In the genomic region with DNA sequence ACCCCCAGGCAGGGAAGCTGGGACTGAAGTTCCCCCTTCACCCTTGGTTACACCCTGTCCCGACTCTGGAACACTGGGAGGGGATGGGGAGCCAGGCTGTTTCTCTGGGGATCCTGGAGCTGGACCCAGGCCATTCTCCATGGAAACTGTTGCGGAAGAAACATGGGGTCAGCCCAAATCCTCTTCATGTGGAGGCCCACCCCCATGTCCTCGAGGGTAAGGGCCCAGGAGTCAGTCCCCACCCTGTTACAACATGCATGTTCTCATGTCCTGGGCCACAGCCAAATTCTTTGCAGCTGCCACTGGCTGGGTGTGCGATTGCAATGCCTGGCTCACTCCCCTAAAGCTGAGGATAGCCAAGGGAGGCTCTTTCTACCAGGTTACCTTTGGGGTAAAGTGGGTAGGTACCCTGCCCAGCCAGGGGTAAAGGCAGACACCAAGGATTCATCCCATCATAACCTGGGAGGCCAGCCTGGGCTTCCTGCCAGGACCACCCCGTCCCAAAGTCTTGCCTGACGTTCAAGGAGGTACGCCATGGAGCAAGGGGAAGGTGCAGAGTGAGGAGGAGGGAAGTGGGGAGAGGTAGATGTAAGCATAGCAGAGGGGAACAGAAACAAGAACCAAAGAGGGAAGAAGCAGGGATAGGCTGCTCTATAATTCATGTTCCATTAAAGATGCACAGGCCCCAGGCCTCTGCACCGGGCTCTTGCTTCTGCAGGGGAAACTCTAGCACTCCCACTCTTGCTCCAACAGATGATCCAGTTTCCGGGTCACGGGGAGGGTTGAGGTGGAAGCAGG, we compare ENCODE assay signal across 12 mouse cellular contexts. TPM values are rescaled to one million over a fixed set of nuclear protein-coding genes. Genes with fewer than 3 reads are reported as not detected.
A peak's percentile ranks its signal among the peaks of the same experiment; 100 is the strongest.
DNase-seq lines count a peak whose midpoint lies in the region; ATAC-seq lines count a peak whose summit lies in the region.
"Had no signal": no experiment of that assay in that cellular context is flagged by ENCODE, and none has a peak within 500 bp of the region (broad histone marks: within the 10 kb centered on the region; RNA-seq: fewer than 3 reads in every experiment).

No protein-coding gene starts in this region.

- no peak for ATAC-seq in hindbrain, embryonic 13.5 days (ENCODE audit: low FRiP score)
- no peak for ATAC-seq in hindbrain, embryonic 14.5 days (ENCODE audit: low FRiP score)
- ATAC-seq in heart, embryonic 15.5 days (replicated peaks; ENCODE audit: insufficient number of reproducible peaks, insufficient read depth, low FRiP score, low read depth) = no peak
- ATAC-seq in kidney, embryonic 15.5 days (replicated peaks; ENCODE audit: low FRiP score) = no peak; the same call in 1 of the 2 replicates
- ATAC-seq: inflammation-experienced regulatory T-cells, adult 6 months had no signal

- no peaks in the 10 kb centered on the region for H3K9me3 ChIP-seq in hindbrain, embryonic 13.5 days
- no peaks in the 10 kb centered on the region for H3K9me3 ChIP-seq in hindbrain, embryonic 14.5 days (ENCODE audit: control insufficient read depth, low read length)
- no peaks in the 10 kb centered on the region for H3K9me3 ChIP-seq in heart, embryonic 15.5 days (replicated peaks)
- no peaks in the 10 kb centered on the region for H3K9me3 ChIP-seq in kidney, embryonic 15.5 days (replicated peaks)
- H3K9me3 ChIP-seq: forebrain, embryonic 12.5 days had no signal

- no peaks in the 10 kb centered on the region for H3K27me3 ChIP-seq in hindbrain, embryonic 13.5 days
- H3K27me3 ChIP-seq in hindbrain, embryonic 14.5 days (ENCODE audit: control insufficient read depth, insufficient read depth, low read length) = no peaks in the 10 kb centered on the region
- H3K27me3 ChIP-seq in heart, embryonic 15.5 days = no peaks in the 10 kb centered on the region
- H3K27me3 ChIP-seq in kidney, embryonic 15.5 days = no peaks in the 10 kb centered on the region

- no peak overlapping the region for H3K4me2 ChIP-seq in hindbrain, embryonic 13.5 days
- no peak overlapping the region for H3K4me2 ChIP-seq in hindbrain, embryonic 14.5 days (replicated peaks)
- H3K4me2 ChIP-seq in heart, embryonic 15.5 days = no peak overlapping the region
- no peak overlapping the region for H3K4me2 ChIP-seq in kidney, embryonic 15.5 days

- no peak for DNase-seq in hindbrain, embryonic 14.5 days (ENCODE audit: low spot score)
- DNase-seq in right cerebral cortex, postnatal 14 days = peak; percentile 27
- no peak for DNase-seq in right cerebral cortex, adult 2 months (ENCODE audit: low spot score in 2 of 2)
- DNase-seq in testis, postnatal 10 days (ENCODE audit: low spot score) = peak; percentile 77
- DNase-seq in spleen, postnatal 10 days (ENCODE audit: low spot score in 2 of 2) = no peak
- DNase-seq: cerebellum, postnatal 25 days had no signal

- H3K4me1 ChIP-seq in hindbrain, embryonic 13.5 days (replicated peaks) = peaks cover 44% of the 10 kb centered on the region
- H3K4me1 ChIP-seq in hindbrain, embryonic 14.5 days (replicated peaks; ENCODE audit: control insufficient read depth, insufficient read depth, low read length) = peaks cover 9% of the 10 kb centered on the region; the same call in 1 of the 2 replicates
- peaks cover 49% of the 10 kb centered on the region for H3K4me1 ChIP-seq in heart, embryonic 15.5 days (replicated peaks)
- peaks cover 53% of the 10 kb centered on the region for H3K4me1 ChIP-seq in kidney, embryonic 15.5 days

- no peak overlapping the region for H3K27ac ChIP-seq in hindbrain, embryonic 13.5 days
- no peak overlapping the region for H3K27ac ChIP-seq in hindbrain, embryonic 14.5 days
- 0 out of 2 replicates have a peak overlapping the region, but pooled peaks have one; percentile 10 for H3K27ac ChIP-seq in heart, embryonic 15.5 days
- H3K27ac ChIP-seq in kidney, embryonic 15.5 days = no peak overlapping the region
- H3K27ac ChIP-seq: left cerebral cortex, adult 2 months had no signal

- H3K36me3 ChIP-seq in hindbrain, embryonic 13.5 days = peaks cover 43% of the 10 kb centered on the region
- H3K36me3 ChIP-seq in hindbrain, embryonic 14.5 days (replicated peaks; ENCODE audit: control insufficient read depth, insufficient read depth) = peaks cover 41% of the 10 kb centered on the region
- H3K36me3 ChIP-seq in heart, embryonic 15.5 days = no peaks in the 10 kb centered on the region
- H3K36me3 ChIP-seq in kidney, embryonic 15.5 days = peaks cover 35% of the 10 kb centered on the region

- H3K4me3 ChIP-seq in hindbrain, embryonic 13.5 days = no peak overlapping the region
- no peak overlapping the region for H3K4me3 ChIP-seq in hindbrain, embryonic 14.5 days (replicated peaks; ENCODE audit: low read length)
- H3K4me3 ChIP-seq in heart, embryonic 15.5 days = no peak overlapping the region
- no peak overlapping the region for H3K4me3 ChIP-seq in kidney, embryonic 15.5 days (replicated peaks)
- H3K4me3 ChIP-seq: forebrain, embryonic 12.5 days; left cerebral cortex, adult 2 months had no signal

- WGBS in hindbrain, embryonic 13.5 days = 84% methylated on average over 10 of the region's 10 CpGs
- 80% methylated on average over 10 of the region's 10 CpGs for WGBS in hindbrain, embryonic 14.5 days
- WGBS in heart, embryonic 15.5 days = 58% methylated on average over 10 of the region's 10 CpGs
- WGBS in kidney, embryonic 15.5 days = 62% methylated on average over 10 of the region's 10 CpGs

- peak overlapping the region; percentile 39; the same call in 1 of the 2 replicates for H3K9ac ChIP-seq in hindbrain, embryonic 13.5 days
- no peak overlapping the region for H3K9ac ChIP-seq in hindbrain, embryonic 14.5 days
- H3K9ac ChIP-seq in heart, embryonic 15.5 days = no peak overlapping the region
- H3K9ac ChIP-seq in kidney, embryonic 15.5 days = no peak overlapping the region
- H3K9ac ChIP-seq: forebrain, embryonic 12.5 days had no signal

RNA-seq across cellular contexts. Expression of a gene that starts 5.8 kb away (rescaled TPM):
- 0.23 and 0.34 TPM in 2 replicates for polyA plus RNA-seq in hindbrain, embryonic 13.5 days (2015; fragmentation: Nextera tagmentation; extraction: Ambion mirVana)
- polyA plus RNA-seq in hindbrain, embryonic 14.5 days (2014; fragmentation: Nextera tagmentation; extraction: Ambion mirVana) = 0.12 and 0.39 TPM in 2 replicates
- polyA plus RNA-seq in heart, embryonic 15.5 days (2015; fragmentation: Nextera tagmentation; extraction: Ambion mirVana) = 0.11 and 0.25 TPM in 2 replicates
- polyA plus RNA-seq in kidney, embryonic 15.5 days (2015; fragmentation: Nextera tagmentation; extraction: Ambion mirVana) = 0.42 and 0.48 TPM in 2 replicates
- polyA plus RNA-seq: inflammation-experienced regulatory T-cells, adult 6 months had no signal

RNA-seq across cellular contexts. Expression of a gene that starts 23.7 kb away (rescaled TPM):
- polyA plus RNA-seq in hindbrain, embryonic 13.5 days (2015; fragmentation: Nextera tagmentation; extraction: Ambion mirVana) = 18.6 and 19.9 TPM in 2 replicates
- polyA plus RNA-seq in hindbrain, embryonic 14.5 days (2014; fragmentation: Nextera tagmentation; extraction: Ambion mirVana) = 25.7 and 25.9 TPM in 2 replicates
- polyA plus RNA-seq in heart, embryonic 15.5 days (2015; fragmentation: Nextera tagmentation; extraction: Ambion mirVana) = 5.9 and 10.5 TPM in 2 replicates
- 12.5 and 14.4 TPM in 2 replicates for polyA plus RNA-seq in kidney, embryonic 15.5 days (2015; fragmentation: Nextera tagmentation; extraction: Ambion mirVana)
- polyA plus RNA-seq: inflammation-experienced regulatory T-cells, adult 6 months had no signal

RNA-seq across cellular contexts. Expression of a gene that starts 43.7 kb away (rescaled TPM):
- polyA plus RNA-seq in hindbrain, embryonic 13.5 days (2015; fragmentation: Nextera tagmentation; extraction: Ambion mirVana) = 219 and 222 TPM in 2 replicates
- 214 and 220 TPM in 2 replicates for polyA plus RNA-seq in hindbrain, embryonic 14.5 days (2014; fragmentation: Nextera tagmentation; extraction: Ambion mirVana)
- 145 and 168 TPM in 2 replicates for polyA plus RNA-seq in heart, embryonic 15.5 days (2015; fragmentation: Nextera tagmentation; extraction: Ambion mirVana)
- polyA plus RNA-seq in kidney, embryonic 15.5 days (2015; fragmentation: Nextera tagmentation; extraction: Ambion mirVana) = 298 and 300 TPM in 2 replicates

RNA-seq across cellular contexts. Expression of a gene that starts 50.4 kb away (rescaled TPM):
- 8.6 and 8.9 TPM in 2 replicates for polyA plus RNA-seq in hindbrain, embryonic 13.5 days (2015; fragmentation: Nextera tagmentation; extraction: Ambion mirVana)
- 7.7 and 8.1 TPM in 2 replicates for polyA plus RNA-seq in hindbrain, embryonic 14.5 days (2014; fragmentation: Nextera tagmentation; extraction: Ambion mirVana)
- polyA plus RNA-seq in heart, embryonic 15.5 days (2015; fragmentation: Nextera tagmentation; extraction: Ambion mirVana) = 62.4 and 70.8 TPM in 2 replicates
- 32.8 and 41.3 TPM in 2 replicates for polyA plus RNA-seq in kidney, embryonic 15.5 days (2015; fragmentation: Nextera tagmentation; extraction: Ambion mirVana)

RNA-seq across cellular contexts. Expression of a gene that starts 58.0 kb away (rescaled TPM):
- polyA plus RNA-seq in hindbrain, embryonic 13.5 days (2015; fragmentation: Nextera tagmentation; extraction: Ambion mirVana) = 1.1 and 1.4 TPM in 2 replicates
- 0.90 and 1.1 TPM in 2 replicates for polyA plus RNA-seq in hindbrain, embryonic 14.5 days (2014; fragmentation: Nextera tagmentation; extraction: Ambion mirVana)
- 1.9 and 5.0 TPM in 2 replicates for polyA plus RNA-seq in heart, embryonic 15.5 days (2015; fragmentation: Nextera tagmentation; extraction: Ambion mirVana)
- polyA plus RNA-seq in kidney, embryonic 15.5 days (2015; fragmentation: Nextera tagmentation; extraction: Ambion mirVana) = 5.1 and 6.2 TPM in 2 replicates

Comparison
In these comparisons a context has a peak if more than half of its experiments do, and no peak if none do; other contexts are left out.
1. DNase-seq: peak in right cerebral cortex, postnatal 14 days (single experiment) and testis, postnatal 10 days (single experiment); none in hindbrain, embryonic 14.5 days (single experiment), right cerebral cortex, adult 2 months (0 of 2) and spleen, postnatal 10 days (0 of 2).